Mouse (Mus musculus): ENCODE measurements around the gene Trim31.

GRCm38 (mm10) chr17:36914108-36914507, 16.2 kb downstream of the Trim31 start:
- TF ChIP-seq POLR2A (IDR thresholded peaks at IDR 0.05; ENCODE audit: extremely low read depth, insufficient read depth, low read length) = no peak
- peak; percentile 66 for TF ChIP-seq CTCF (IDR thresholded peaks at IDR 0.05; ENCODE audit: low read depth, low read length)
